Mouse (Mus musculus) lung, adult 2 months (tissue): ENCODE measurements around the gene Ppp1r3d.

ENCODE experiments used
- CTCF ChIP-seq: fragments of 200-500 bp; IDR thresholded peaks from 2 replicates; pipeline ENCODE4 v1.5.1; 2011; ENCODE audit warnings: mild to moderate bottlenecking, low read length, control low read depth; ENCODE audit not compliant: insufficient read depth
- POLR2A ChIP-seq: fragments of 200-500 bp; IDR thresholded peaks from 2 replicates; pipeline ENCODE4 v1.6.1; 2011; ENCODE audit warnings: low read depth, mild to moderate bottlenecking, control low read depth, low read length, borderline replicate concordance; ENCODE audit errors: extremely low read depth

DNA sequence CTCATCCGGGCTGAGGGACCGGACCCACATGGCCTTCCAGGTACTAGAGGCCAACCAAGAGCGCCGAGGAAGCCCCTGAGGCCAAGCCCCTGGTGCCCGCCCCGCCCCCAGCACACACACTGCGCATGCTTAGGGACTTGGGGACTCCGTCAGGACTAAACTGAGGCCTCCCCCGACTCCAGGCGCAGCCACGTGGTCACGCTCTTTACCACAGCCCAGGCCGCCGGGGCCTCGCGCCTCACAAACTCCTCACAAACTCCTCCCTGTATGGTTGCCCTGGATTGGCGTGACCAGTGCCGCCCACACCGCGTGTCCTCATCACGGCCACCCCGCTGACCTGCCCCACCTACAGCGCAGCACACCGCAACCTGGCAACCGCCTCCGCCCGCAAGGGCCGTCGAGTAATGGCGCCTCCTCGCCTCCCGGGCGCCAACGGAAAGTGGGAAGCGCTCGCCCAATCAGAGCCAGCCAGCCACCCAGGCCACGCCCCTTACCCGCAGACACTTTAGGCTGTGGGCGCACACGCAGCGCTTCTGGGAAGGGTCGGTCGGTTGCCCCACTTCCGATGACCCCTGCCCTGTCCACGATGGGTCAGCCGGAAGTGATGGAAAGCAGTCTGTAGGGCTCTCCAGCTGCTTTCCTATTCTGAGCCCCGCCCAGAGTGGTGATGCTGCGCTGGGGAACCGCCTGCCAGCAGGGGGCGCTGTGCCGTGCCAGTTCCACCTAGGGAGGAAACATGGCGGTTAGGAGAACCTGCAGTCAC is 7.0 kb downstream of the Ppp1r3d start, which contains the start of gene Sycp2:
- no peak for TF ChIP-seq POLR2A
- TF ChIP-seq CTCF, result no peak
